Mouse (Mus musculus) heart, embryonic 14.5 days (tissue): ENCODE results near the gene Vipr2. TPM values are rescaled to one million over a fixed set of nuclear protein-coding genes. Genes with fewer than 3 reads are reported as not detected.
A peak's percentile ranks its signal among the peaks of the same experiment; 100 is the strongest.

ENCODE experiments used
- ATAC-seq: fragments of 200-750 bp; cut with Nextera tagmentation; 2 replicates; pipeline ENCODE4 v1.8.0; 2017; ENCODE audit warnings: low read depth, moderate TSS enrichment; ENCODE audit not compliant: insufficient number of reproducible peaks, insufficient read depth, low FRiP score
- H3K27ac ChIP-seq, 2 experiments: fragments of 200-500 bp in 1 of 2; fragments of 300-500 bp in 1 of 2; sonication (generic) in 1 of 2; replicated peaks in 1 of 2; 2 replicates each; pipeline ENCODE4 v1.5.1; 2012 to 2014; ENCODE audit warnings: low read depth in 2 of 2, low read length in 2 of 2, control low read depth in 1 of 2, mild to moderate bottlenecking in 1 of 2, mixed read lengths in 1 of 2; ENCODE audit not compliant: control insufficient read depth in 1 of 2, insufficient read depth in 1 of 2
- H3K27me3 ChIP-seq: fragments of 300-500 bp; sonication (generic); 2 replicates; pipeline ENCODE4 v1.6.1; 2014; ENCODE audit warnings: mild to moderate bottlenecking, low read length, control low read depth; ENCODE audit not compliant: control insufficient read depth, insufficient read depth
- H3K36me3 ChIP-seq: fragments of 300-500 bp; sonication (generic); 2 replicates; pipeline ENCODE4 v1.6.1; 2014; ENCODE audit warnings: mild to moderate bottlenecking, control low read depth, low read length, mixed read lengths; ENCODE audit not compliant: control insufficient read depth, insufficient read depth
- H3K4me1 ChIP-seq, 2 experiments: fragments of 200-500 bp in 1 of 2; fragments of 300-500 bp in 1 of 2; sonication (generic) in 1 of 2; 2 replicates each; pipeline ENCODE4 v1.6.1; 2012 to 2014; ENCODE audit warnings: low read length in 2 of 2, control low read depth in 1 of 2, mixed read lengths in 1 of 2; ENCODE audit not compliant: control insufficient read depth in 2 of 2, insufficient read depth in 2 of 2
- H3K4me2 ChIP-seq: fragments of 300-500 bp; sonication (generic); 2 replicates; pipeline ENCODE4 v1.6.1; 2014; ENCODE audit warnings: mild to moderate bottlenecking, low read length
- H3K4me3 ChIP-seq, 2 experiments: fragments of 200-500 bp in 1 of 2; fragments of 300-500 bp in 1 of 2; sonication (generic) in 1 of 2; 2 replicates each; pipeline ENCODE4 v1.5.1; 2012 to 2014; ENCODE audit warnings: low read length in 2 of 2, mild to moderate bottlenecking in 2 of 2, control low read depth in 1 of 2, low read depth in 1 of 2, moderate library complexity in 1 of 2; ENCODE audit not compliant: control insufficient read depth in 1 of 2, insufficient read depth in 1 of 2
- H3K9ac ChIP-seq: fragments of 300-500 bp; sonication (generic); 2 replicates; pipeline ENCODE4 v1.6.1; 2014; ENCODE audit warnings: mild to moderate bottlenecking, low read length
- H3K9me3 ChIP-seq: fragments of 300-500 bp; sonication (generic); 2 replicates; pipeline ENCODE4 v1.6.1; 2016; ENCODE audit warnings: low read length, control low read depth; ENCODE audit not compliant: control insufficient read depth
- WGBS: fragments of 180-500 bp; shearing (Covaris S2); extraction: QIAGEN DNeasy Blood & Tissue Kit; methylation state at CpG from one replicate; pipeline ENCODE4 v1.1.7; 2014; 5-methylcytosine and 5-hydroxymethylcytosine counted together
- polyA plus RNA-seq: library from polyadenylated mRNA; unstranded; fragments of >200 nt; fragmentation: Nextera tagmentation; extraction: Ambion mirVana; gene quantifications from 2 replicates; pipeline ENCODE4 v1.2.1, GENCODE M21; 2014

The Vipr2 gene
- polyA plus RNA-seq, 1 experiment from 2014 or later: 0.95 TPM

DNA sequence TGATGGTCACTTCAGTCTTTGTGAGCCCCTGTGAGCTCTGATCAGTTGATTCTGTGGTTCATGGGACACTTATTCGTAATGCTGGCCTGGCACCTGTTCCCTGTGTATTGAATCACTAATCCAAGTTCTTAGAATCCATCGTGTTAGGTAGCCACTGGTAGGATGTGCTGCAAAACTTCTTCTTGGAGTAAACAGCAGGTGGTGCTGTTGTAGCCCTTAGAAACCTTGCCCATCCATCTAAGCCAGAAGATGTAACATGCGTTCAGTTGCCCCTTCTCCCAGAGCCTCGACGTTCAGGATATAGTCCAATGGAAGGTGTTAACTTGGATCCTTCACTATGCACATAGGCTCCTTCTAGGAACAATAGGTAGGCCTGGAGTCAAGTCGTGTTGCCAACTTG lies 27.8 kb upstream of the Vipr2 start:
- H3K27me3 ChIP-seq: no peaks in the 10 kb centered on the region
- H3K4me3 ChIP-seq: no peak overlapping the region
- no peaks in the 10 kb centered on the region for H3K9me3 ChIP-seq
- no peak overlapping the region for H3K4me2 ChIP-seq
- 80% methylated on average over 6 of the region's 6 CpGs for WGBS
- ATAC-seq: no peak
- no peak overlapping the region for H3K27ac ChIP-seq
- H3K36me3 ChIP-seq: peaks cover 7% of the 10 kb centered on the region
- H3K4me1 ChIP-seq: peaks cover 3 to 9% of the 10 kb centered on the region in 2 experiments
- no peak overlapping the region for H3K9ac ChIP-seq

DNA sequence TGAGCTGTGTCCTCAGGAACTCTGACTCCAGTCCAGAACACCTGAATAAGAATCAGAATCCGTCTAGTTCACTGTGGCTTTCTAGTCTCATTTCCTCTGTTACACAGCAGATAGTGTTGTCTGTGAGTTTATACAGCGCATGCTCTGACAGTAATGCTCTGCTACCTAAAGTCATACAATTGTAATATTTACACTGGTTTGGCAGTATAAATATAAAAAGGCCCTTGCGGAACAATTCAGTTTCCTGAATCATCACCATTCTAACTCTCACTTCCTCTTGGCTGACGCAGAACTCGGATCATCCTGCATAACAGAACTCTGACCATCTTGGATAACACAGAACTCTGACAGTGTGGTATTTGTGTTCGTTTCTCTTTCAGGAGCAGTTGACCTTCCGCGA lies 23.2 kb upstream of the Vipr2 start:
- Histone ChIP-seq H3K36me3 (peaks cover 47% of the 10 kb centered on the region), H3K4me3 (no peak overlapping the region), H3K4me2 (no peak overlapping the region), H3K27me3 (no peaks in the 10 kb centered on the region), H3K9me3 (peaks cover 14% of the 10 kb centered on the region), H3K9ac (no peak overlapping the region), H3K4me1 (no peaks in the 10 kb centered on the region), H3K27ac (no peak overlapping the region)
- WGBS: 91% methylated on average over 8 of the region's 8 CpGs
- no peak for ATAC-seq

GRCm38 (mm10) chr12:116056112-116056511 lies 21.4 kb upstream of the Vipr2 start:
- Histone ChIP-seq H3K4me2 (no peak overlapping the region), H3K4me1 (no peaks in the 10 kb centered on the region), H3K4me3 (no peak overlapping the region), H3K27me3 (no peaks in the 10 kb centered on the region), H3K27ac (no peak overlapping the region), H3K9ac (no peak overlapping the region), H3K9me3 (peaks cover 30% of the 10 kb centered on the region), H3K36me3 (peaks cover 64% of the 10 kb centered on the region)
- no peak for ATAC-seq
- 90% methylated on average over 3 of the region's 3 CpGs for WGBS

GRCm38 (mm10) chr12:116061561-116062193 lies 15.8 kb upstream of the Vipr2 start:
- Histone ChIP-seq H3K36me3 (peaks cover 49% of the 10 kb centered on the region), H3K4me1 (no peaks in the 10 kb centered on the region), H3K27me3 (no peaks in the 10 kb centered on the region), H3K4me2 (no peak overlapping the region), H3K4me3 (no peak overlapping the region), H3K9me3 (peaks cover 51% of the 10 kb centered on the region), H3K27ac (no peak overlapping the region), H3K9ac (no peak overlapping the region)
- no peak for ATAC-seq
- 96% methylated on average over 5 of the region's 5 CpGs for WGBS

GRCm38 (mm10) chr12:116062194-116062583 lies 15.3 kb upstream of the Vipr2 start:
- Histone ChIP-seq H3K36me3 (peaks cover 44% of the 10 kb centered on the region), H3K27me3 (no peaks in the 10 kb centered on the region), H3K9me3 (peaks cover 48% of the 10 kb centered on the region), H3K4me1 (no peaks in the 10 kb centered on the region), H3K9ac (no peak overlapping the region), H3K4me3 (no peak overlapping the region), H3K4me2 (no peak overlapping the region), H3K27ac (no peak overlapping the region)
- no peak for ATAC-seq
- 90% methylated on average over 2 of the region's 2 CpGs for WGBS

DNA sequence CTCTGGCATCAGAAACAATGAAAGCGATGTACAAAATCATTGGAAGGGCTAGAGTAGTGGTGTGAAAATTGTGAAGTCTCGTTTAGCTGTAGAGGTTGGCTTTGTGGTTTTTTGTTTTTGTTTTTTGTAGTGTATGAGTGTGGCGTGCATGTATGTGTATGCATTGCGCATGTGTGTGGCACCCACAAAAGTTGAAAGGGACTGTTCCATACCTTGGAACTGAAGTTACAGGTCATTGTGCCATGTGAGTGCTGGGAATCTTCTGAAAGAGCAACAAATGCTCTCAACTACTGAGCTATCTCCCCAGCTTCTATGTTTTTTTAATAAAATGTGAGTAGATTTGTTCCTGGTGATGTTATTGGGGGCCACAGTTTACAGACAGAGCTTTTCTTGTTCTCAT lies 14.5 kb upstream of the Vipr2 start:
- H3K9ac ChIP-seq: no peak overlapping the region
- H3K27me3 ChIP-seq: no peaks in the 10 kb centered on the region
- no peak overlapping the region for H3K4me3 ChIP-seq
- peaks cover 37% of the 10 kb centered on the region for H3K36me3 ChIP-seq
- H3K27ac ChIP-seq: no peak overlapping the region
- peaks cover 48% of the 10 kb centered on the region for H3K9me3 ChIP-seq
- WGBS: 95% methylated on average over 4 of the region's 4 CpGs
- H3K4me2 ChIP-seq: no peak overlapping the region
- H3K4me1 ChIP-seq: no peaks in the 10 kb centered on the region
- ATAC-seq: no peak

DNA sequence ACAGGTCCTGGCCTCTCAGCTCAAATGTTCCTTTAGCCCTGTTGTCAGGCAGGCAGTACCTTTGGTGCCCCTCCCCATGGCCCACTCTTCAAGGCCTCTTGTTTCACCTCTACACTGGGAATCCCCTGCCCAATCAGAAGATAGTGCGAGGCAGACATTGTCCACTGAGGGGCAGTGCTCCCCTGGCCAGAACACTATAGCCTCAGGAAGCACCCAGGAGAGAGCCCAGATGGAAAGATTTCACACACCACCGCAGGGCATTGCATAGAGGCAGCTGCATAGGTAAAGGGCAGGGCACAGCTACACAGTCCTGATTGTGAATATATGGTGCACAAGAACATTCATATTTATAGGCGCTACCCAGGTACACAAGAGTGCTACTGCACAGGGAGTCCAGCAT lies 6.5 kb upstream of the Vipr2 start:
- Histone ChIP-seq H3K4me2 (no peak overlapping the region), H3K36me3 (no peaks in the 10 kb centered on the region), H3K4me1 (no peaks in the 10 kb centered on the region), H3K9ac (no peak overlapping the region), H3K27me3 (peaks cover 3% of the 10 kb centered on the region), H3K4me3 (no peak overlapping the region), H3K9me3 (no peaks in the 10 kb centered on the region), H3K27ac (no peak overlapping the region)
- 20% methylated on average over 3 of the region's 3 CpGs for whole genome bisulfite sequencing
- no peak; the same call in 1 of the 2 replicates for ATAC-seq

- WGBS: under 1% methylated on average over 24 of the region's 24 CpGs
- peaks cover 30% of the 10 kb centered on the region for H3K27me3 ChIP-seq
- no peak for ATAC-seq
- no peak overlapping the region for H3K27ac ChIP-seq
- no peaks in the 10 kb centered on the region for H3K36me3 ChIP-seq
- H3K9me3 ChIP-seq: no peaks in the 10 kb centered on the region
- H3K4me2 ChIP-seq: peak overlapping the region; percentile 97
- H3K4me1 ChIP-seq: peaks cover 0 to 2% of the 10 kb centered on the region in 2 experiments; a peak in 1 of 4 replicates
- H3K9ac ChIP-seq: peak overlapping the region; percentile 69
- H3K4me3 ChIP-seq: peak overlapping the region; percentile 53 to 64
Observed at GRCm38 (mm10) chr12:116077855-116078366, 385 bp downstream of the Vipr2 start.
